Mouse (Mus musculus) layer of hippocampus, adult 2 months (tissue): Measurements from ENCODE around the gene P2ry2. TPM values are rescaled to one million over a fixed set of nuclear protein-coding genes. Genes with fewer than 3 reads are reported as not detected.

Experiments
- DNase-seq, 2 experiments: peaks; one replicate each; pipeline ENCODE4 v3.0.0; 2022; ENCODE audit warnings: low spot score in 2 of 2
- H3K27ac ChIP-seq: fragments of 200-600 bp; 2 replicates; pipeline ENCODE4 v1.8.1; 2022
- H3K4me3 ChIP-seq: fragments of 200-600 bp; 2 replicates; pipeline ENCODE4 v1.8.1; 2022; ENCODE audit warnings: mild to moderate bottlenecking
- CTCF ChIP-seq: fragments of 200-600 bp; conservative IDR thresholded peaks from 2 replicates; pipeline ENCODE4 v1.8.1; 2022; ENCODE audit warnings: antibody characterized with exemption, mild to moderate bottlenecking, moderate library complexity
- total RNA-seq, 2 experiments: library from RNA; stranded (reverse); gene quantifications; 2 replicates each; pipeline ENCODE4 v1.2.3; 2021

P2ry2 gene
- total RNA-seq, 2 experiments from 2014 or later = 0.86 to 0.87 TPM

DNA sequence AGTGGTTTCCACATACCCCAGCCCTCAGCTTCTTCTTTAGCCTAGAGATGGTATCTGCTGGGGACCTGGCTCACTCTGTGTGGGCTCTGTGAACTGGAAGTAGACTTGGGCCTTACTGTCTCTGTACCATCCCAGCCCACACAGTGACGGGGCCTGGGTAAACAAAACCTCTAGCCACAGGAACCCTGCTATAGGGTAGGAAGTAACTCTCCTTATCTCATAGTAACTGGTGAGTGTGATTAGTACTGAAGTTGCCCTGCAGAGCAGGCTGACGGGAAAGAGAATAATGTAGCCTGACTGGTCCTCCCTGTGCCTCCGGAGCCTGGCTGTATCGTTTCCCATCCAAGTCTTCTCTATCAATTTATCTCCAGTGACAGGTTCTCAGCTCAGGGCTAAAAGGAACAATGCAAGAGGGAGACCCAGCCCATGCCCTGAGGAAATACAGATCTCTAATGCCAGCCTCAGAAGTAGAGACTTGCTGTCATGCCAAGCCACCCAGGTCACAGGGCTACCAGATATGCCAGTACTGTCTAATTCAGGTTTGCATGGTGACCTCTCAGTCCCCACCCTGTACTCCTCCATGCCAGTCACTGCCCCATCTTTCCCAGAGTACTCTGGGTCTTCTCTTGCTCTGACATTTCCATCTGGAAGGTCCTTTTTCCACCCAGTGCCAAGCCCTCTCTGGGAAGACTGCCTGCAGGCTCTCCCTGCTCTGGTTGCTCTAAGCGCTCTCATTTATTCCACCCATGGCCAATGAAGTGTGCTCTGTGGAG lies 29.5 kb upstream of the P2ry2 start:
- no peak for TF ChIP-seq CTCF

DNA sequence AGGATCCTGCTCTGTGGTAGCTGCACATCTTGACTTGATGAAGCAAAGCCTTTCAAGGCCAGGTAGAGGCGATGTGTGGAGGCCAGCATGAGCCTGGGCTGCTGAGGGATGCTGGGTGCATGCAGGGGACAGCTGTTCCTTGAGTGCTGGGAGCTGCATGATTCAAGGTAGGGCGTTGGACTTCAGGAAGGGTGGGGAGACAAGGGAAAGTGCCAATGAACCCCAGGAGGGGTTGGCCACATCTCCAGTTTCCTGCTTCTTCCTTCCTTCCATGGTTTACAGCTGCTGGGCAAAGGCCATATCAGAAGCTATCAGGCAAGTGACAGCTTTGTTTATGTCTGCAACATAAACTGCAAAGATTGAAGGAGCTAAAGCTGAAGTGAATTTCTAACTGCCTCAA lies 28.9 kb upstream of the P2ry2 start:
- Histone ChIP-seq H3K4me3 (no peak overlapping the region), H3K27ac (no peak overlapping the region)
- DNase-seq = no peak
- no peak for TF ChIP-seq CTCF

More for the DNA sequence above, 29.5 kb upstream of the P2ry2 start:
- no peak for DNase-seq
- Histone ChIP-seq H3K4me3 (no peak overlapping the region), H3K27ac (no peak overlapping the region)

DNA sequence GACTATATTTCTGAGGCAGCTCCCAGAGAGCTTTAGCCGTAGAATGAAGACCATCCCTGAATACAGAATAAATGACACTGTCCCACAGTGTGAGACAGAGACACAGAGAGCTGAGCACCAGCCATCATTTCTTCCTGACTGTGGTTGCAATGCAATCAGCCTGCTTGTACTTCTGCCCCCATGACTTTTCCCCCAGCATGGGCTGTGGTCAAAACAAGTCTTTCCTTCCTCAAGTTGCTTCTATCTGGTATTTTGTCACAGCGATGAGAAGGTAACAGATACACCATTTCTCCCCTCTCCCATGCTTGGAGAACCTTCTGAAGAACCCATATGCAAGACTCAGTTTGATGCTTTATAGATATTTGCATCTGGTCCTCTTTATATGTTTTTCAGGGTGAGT lies 20.7 kb upstream of the P2ry2 start:
- Histone ChIP-seq H3K4me3 (no peak overlapping the region), H3K27ac (no peak overlapping the region)
- no peak for DNase-seq
- no peak for TF ChIP-seq CTCF

DNA sequence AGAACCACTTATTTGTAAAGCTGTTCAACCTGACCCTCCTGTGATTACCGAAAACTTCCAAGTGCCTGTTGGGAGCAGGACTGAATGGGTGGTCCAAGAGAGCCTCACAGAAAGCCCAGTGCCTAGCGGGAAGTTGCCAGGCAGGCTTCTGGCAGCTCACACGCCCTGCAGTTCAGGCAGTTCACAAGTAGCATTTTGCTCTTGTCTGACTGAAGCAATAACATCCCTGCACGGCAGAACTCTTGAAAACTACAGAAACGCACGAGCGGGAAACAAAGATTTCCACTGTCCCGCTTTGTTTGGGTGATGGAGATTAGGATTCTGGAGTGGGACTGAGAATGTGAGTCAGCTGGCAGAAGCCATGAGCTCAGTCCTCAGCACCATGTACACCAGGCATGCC lies 18.6 kb upstream of the P2ry2 start:
- Histone ChIP-seq H3K4me3 (no peak overlapping the region), H3K27ac (no peak overlapping the region)
- TF ChIP-seq CTCF = no peak
- DNase-seq = no peak

DNA sequence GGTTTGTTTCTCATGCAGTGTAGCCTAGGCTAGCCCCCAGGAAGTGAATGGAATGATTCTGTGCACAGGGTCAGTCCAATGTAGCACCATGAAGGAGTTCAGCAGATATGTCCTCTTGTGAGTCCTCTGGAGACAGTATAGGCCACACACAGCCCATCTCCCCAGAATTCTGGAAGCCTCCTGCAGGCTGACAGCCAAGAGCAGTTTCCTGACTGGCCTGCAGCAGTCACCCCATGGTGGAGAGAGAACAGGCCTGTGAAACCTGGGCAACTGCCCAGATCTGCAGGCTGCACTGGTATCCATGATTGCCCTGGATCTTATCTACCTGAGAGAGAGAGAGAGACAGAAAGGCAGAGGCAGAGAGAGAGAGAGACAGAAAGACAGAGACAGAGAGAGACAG lies 18.1 kb upstream of the P2ry2 start:
- H3K4me3 ChIP-seq = no peak overlapping the region
- H3K27ac ChIP-seq = no peak overlapping the region
- no peak for DNase-seq
- no peak for TF ChIP-seq CTCF

DNA sequence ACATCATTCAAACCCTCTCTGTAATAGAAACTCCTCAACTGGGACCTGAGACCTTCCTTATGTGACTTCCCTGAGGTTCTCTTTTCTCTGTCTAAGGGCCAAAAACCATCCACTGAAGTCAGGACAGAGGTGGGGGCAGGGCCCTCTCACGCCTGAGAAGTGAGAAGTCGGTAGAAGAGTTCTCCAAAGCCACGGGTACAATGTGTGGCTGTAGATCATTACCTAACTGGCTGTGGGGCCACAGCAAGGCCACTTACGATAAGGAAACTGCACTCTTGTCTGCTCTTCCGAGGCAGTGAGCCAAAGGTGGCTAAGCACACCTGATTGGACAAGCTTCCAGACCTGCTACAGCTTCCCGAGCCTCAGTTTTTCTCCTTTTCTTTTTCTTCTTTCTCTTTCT lies 16.8 kb upstream of the P2ry2 start:
- Histone ChIP-seq H3K27ac (no peak overlapping the region), H3K4me3 (no peak overlapping the region)
- no peak for TF ChIP-seq CTCF
- DNase-seq = no peak

DNA sequence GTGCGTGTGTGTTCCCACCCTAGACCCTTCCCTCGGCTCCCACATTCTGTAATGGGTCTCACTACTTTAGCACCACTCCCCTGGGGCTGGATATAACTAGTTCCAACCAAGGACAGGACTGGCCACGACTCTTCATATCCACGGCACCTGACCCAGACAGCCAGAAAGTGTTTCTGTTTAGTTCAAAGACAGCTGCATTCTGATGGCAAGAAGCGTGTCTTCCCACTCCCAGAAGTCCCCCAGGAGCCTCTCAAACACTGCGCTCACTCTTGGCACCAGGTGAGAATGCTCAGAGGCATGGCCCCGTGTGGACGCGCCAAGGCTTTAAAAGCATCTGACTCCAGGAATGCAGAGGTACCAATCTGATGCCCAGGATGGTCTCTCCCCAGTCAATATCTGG lies 16.3 kb upstream of the P2ry2 start:
- no peak overlapping the region for H3K4me3 ChIP-seq
- no peak for DNase-seq
- no peak overlapping the region for H3K27ac ChIP-seq
- TF ChIP-seq CTCF = no peak

DNA sequence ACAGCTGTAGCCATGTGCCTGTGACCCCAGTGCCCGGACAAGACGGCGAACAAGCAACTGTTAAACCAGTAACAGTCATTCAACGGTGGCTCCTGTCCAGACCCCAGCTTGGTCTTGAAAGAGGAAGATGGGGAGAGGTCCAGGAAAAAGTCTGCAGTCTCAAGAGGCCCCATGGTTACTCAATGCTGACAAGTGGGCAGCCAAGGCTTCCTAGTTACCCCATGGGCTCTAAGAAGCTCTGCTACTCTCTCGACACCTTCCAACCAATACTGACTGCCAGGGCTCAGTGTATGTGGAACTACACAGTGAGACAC lies 15.7 kb upstream of the P2ry2 start:
- no peak for DNase-seq
- no peak for TF ChIP-seq CTCF
- H3K4me3 ChIP-seq = no peak overlapping the region
- no peak overlapping the region for H3K27ac ChIP-seq

DNA sequence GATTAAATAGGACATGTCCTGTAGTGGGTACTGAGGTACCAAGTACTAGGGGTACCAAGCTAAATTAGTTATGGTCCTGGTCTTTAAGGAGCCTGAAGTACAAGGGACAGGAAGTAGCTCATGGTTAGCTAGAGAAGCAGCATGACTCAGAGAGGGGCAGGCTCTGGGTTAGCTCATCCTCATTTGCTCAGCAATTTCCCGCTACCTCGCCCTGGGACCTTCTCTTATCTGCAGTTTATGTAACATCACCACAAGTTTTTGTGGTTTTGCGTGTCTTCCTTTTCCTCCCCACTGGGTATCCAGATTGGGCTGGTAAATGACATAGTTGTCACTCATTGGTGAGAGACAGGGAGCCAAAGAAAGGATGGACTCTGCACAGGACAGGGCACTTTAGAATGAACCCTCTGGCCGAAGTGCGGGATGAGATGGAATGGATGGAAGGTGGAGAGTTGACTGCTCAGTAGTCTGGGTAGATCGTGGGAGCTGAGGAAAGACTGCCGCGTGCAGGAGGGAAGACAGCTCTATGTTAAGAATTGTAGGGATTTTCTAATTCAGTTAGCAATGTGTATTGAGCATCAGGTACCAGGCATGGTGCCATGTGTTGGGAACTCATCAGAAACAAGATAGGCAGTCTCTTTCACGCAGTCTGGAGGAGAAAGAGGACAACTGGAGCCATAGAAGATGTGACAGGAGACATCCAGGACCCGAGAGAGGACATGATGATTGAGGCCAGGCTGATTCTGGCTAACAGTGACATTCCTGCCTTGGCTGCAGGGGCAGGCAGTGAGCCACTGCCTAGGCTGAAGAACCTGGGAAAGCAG lies 15.2 kb upstream of the P2ry2 start:
- no peak for DNase-seq
- H3K27ac ChIP-seq = no peak overlapping the region
- no peak overlapping the region for H3K4me3 ChIP-seq
- TF ChIP-seq CTCF = no peak

DNA sequence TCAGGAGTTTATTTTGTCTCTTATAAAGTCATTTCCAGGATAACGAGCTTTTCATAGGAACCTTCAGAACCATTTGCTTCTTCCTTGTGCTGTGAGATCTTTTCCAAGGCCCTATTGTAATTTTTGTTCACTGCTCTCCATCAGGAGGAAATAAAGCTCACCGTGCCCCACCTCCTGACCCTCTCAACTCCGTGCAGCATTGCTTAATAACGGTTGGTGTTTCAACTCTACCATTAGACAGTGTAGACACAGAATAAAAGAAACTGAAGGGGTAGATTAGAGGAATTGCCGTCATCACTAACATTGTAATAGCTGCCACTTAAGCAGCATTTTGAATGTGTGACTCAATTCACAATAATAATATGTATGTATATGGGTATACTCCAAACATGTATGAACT lies 14.2 kb upstream of the P2ry2 start:
- Histone ChIP-seq H3K27ac (no peak overlapping the region), H3K4me3 (no peak overlapping the region)
- DNase-seq = no peak
- no peak for TF ChIP-seq CTCF

DNA sequence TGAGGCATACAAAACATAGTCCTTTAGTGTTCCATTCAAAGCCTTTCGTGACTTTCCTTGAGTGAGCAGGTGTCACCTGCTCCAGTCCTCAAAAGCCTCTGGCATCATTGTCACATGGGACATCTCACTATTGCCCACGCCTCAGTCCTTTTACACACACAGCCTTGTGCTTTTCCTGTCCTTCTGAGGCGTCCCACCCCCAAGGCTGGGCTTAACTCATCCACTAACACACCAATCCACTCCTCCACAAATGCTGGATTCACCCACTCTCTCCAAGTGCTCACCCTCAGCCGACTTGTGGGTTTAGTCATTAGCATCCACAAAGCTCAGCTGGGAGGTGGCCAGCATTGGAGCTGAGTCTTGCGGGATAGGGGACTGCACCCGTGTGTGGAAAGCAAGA lies 4.8 kb upstream of the P2ry2 start:
- no peak overlapping the region for H3K4me3 ChIP-seq
- no peak overlapping the region for H3K27ac ChIP-seq
- DNase-seq = peak in 1 of 2 experiments; percentile 17
- no peak for TF ChIP-seq CTCF

DNA sequence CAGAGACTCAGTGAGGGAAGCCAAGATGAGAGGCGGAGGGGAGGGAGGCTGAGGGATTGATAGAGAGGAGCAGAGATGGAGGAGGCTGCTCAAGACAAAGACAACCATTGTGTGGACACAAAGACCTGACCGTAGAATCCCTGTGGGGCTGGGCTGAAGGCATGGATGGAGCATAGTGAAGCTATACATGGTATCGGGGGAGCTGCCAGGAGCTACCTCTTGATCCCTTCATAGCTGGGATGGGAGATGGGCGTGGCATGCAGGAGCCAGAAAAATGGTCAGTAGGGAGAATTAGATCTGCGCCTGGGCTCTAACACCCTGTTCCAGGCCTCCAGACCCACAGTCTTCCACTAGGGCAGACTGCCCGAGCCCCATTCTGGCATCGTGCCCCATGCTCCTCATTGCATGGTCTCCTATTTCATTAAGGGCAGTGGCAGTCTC lies 4.4 kb upstream of the P2ry2 start:
- no peak for TF ChIP-seq CTCF
- DNase-seq = peak in 1 of 2 experiments; percentile 20
- Histone ChIP-seq H3K4me3 (no peak overlapping the region), H3K27ac (no peak overlapping the region)

DNA sequence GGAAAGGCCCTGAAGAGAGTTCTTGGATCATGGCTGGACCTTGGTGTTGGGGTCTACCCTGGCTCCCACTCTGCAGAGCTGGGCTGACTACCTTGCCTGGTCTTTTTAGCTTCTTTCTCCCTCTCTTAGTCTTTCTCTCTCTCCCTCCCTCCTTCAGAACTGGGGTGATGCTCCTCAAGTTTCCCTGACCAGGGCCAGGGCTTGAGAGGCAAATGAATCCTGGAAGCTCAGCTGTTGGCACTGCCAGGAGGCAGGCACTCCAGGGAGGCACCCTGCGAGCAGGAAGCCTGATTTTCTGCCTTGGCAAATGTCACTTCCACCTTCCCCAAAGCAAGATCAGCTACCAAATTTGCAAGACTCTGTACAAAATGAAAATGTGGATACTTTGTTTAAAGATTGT lies 2.3 kb upstream of the P2ry2 start:
- no peak for TF ChIP-seq CTCF
- no peak for DNase-seq
- no peak overlapping the region for H3K27ac ChIP-seq
- no peak overlapping the region for H3K4me3 ChIP-seq

DNA sequence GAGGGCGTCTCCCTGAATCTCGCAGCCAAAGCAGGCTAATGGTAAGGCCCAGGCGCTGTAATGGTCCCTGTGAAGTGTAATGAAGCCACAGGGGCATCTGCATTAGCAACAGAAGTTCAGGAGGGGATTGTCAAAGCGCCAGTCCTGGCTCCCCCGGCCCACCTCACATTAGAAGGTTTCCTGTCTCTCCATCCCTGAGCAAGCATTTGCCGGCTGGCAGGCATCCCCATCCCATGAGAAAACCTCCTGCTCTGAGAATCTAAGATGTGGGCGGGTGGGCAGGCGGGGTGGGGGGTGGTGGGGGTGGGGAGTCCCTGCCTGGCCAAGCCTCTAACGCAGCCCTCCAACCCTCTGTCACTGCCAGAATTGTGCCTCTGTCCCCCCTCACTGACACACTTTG lies 1.4 kb upstream of the P2ry2 start:
- no peak for TF ChIP-seq CTCF
- DNase-seq = no peak
- Histone ChIP-seq H3K27ac (no peak overlapping the region), H3K4me3 (no peak overlapping the region)
